Mouse (Mus musculus) megakaryocyte progenitor cell, adult 5-6 weeks (primary cell): ENCODE results near the gene Ip6k2. TPM values are rescaled to one million over a fixed set of nuclear protein-coding genes. Genes with fewer than 3 reads are reported as not detected.

Experiments used
- ATAC-seq: replicated peaks from 2 replicates; pipeline ENCODE4 v1.8.0; 2016; ENCODE audit warnings: mild to moderate bottlenecking, moderate TSS enrichment, inconsistent platforms; ENCODE audit not compliant: poor library complexity
- total RNA-seq, 2 experiments: library from RNA; stranded (forward) in 1 of 2; stranded (reverse) in 1 of 2; fragments of 157-497, 149-512 nt in 1 of 2; fragments of 200-1000 nt in 1 of 2; gene quantifications; 2 replicates each; pipeline versions ENCODE4 v1.2.3 to v1.2.4; 2015 to 2017

Gene Ip6k2
- total RNA-seq (2015) (12.9 and 21.1 TPM in 2 replicates), total RNA-seq (2017) (40.9 and 50.6 TPM in 2 replicates)

- ATAC-seq = peak; percentile 99
These were observed at the start of gene Ip6k2 for GRCm38 (mm10) chr9:108783548-108784463. Gene Ip6k2 (plus strand): TSS chr9:108783796.

GRCm38 (mm10) chr9:108734626-108735025 is 49.0 kb upstream of the Ip6k2 start:
- no peak for ATAC-seq

DNA sequence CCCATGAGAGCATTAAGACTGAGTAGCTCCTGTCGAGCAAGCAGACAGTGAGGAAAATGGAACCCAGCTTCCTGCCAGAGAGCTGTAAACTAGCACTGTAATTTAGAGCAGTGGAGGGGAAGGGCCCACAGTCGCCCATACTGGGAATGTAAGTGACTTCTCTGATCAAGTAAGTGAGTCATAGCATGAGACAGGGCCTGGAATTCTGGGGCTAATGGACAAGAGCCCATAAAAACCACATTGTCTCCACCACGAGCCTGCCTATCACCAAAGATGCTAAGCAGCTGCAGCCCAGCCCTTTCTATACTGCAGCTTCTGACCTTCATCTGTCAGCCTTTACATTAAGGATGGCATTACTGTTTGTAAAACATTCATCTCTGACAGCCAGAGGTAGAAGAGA is 44.4 kb upstream of the Ip6k2 start:
- ATAC-seq = no peak

DNA sequence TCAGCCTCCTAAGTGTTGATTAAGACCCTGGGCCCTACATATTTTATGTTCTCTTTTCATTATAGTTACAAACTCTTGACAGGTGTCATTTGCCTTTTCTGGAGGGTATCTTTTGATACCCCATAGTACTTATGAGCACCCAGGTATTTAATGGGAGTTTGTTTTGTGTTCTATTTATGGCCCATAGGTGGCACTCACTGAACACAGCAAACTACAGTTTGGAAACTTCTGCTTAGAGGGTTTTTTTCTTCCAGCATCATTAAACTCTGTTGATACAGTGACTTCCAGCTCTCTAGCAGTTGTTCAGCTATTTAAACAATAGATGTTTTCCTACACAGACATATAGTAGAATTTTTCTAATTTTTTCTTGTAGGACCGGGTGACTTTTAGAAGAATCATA is 43.5 kb upstream of the Ip6k2 start:
- ATAC-seq = 0 out of 2 replicates have a peak, but pooled peaks have one; percentile 44

GRCm38 (mm10) chr9:108742048-108742447 is 41.5 kb upstream of the Ip6k2 start:
- ATAC-seq = no peak

GRCm38 (mm10) chr9:108746876-108747499 is 36.6 kb upstream of the Ip6k2 start:
- no peak for ATAC-seq

GRCm38 (mm10) chr9:108747694-108748093 is 35.9 kb upstream of the Ip6k2 start:
- ATAC-seq = no peak

GRCm38 (mm10) chr9:108748600-108749183 is 34.9 kb upstream of the Ip6k2 start:
- no peak for ATAC-seq

DNA sequence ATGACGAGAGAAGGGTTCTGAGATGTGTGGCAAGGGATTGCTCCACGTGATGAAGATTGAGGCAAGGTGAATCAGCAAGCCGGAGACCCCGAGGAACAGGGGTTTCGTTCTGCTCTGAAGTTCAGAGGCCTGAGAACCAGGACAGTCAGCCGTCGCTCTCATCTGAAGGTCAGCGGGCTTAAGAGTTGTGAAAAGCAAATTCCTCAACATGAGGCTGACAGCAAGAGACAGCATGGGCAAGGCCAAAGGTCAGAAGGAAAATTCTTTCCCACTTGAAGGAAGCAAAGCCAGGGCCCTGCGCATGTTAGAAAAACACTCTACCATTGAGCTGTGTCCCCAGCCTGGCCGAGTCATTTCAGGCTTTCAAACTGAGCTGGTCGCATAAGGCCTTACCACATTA is 33.0 kb upstream of the Ip6k2 start:
- no peak for ATAC-seq

DNA sequence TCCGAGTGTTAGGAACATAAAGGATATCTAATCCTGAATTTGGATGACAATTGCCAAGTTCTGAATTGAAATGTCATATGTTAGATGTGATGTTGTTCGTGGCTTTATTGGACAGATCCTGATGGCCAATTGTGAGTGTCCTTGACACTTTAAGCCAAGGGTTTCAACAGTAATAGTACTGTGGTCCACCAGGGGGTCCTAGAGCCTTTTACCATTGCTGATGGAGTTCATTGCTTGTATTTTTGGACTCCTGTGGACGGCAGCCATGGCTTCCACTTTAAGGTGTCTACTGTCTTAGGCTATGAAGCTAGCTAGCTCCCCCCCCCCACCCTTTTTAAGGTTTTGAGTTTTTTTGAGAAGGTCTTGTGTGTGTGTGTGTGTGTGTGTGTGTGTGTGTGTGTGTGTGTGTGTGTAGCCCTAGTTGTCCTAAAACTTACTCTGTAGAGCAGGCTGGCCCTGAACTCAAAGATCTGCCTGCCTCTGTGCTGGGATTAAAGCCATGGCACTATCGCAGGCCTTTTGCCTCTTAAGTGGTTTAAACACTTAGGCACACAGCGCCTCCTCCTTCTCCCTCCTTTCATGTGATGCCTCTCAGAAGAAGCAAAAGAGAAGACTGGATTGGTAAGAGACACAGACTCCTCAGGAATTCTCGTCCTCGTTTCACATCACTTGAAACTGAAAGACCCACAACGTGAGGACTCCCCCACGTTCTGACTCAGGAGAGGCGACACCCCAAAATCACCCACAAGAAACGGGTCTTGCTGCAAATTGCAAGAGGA is 31.3 kb upstream of the Ip6k2 start:
- no peak for ATAC-seq

GRCm38 (mm10) chr9:108753326-108753725 is 30.3 kb upstream of the Ip6k2 start:
- ATAC-seq = peak; percentile 76

DNA sequence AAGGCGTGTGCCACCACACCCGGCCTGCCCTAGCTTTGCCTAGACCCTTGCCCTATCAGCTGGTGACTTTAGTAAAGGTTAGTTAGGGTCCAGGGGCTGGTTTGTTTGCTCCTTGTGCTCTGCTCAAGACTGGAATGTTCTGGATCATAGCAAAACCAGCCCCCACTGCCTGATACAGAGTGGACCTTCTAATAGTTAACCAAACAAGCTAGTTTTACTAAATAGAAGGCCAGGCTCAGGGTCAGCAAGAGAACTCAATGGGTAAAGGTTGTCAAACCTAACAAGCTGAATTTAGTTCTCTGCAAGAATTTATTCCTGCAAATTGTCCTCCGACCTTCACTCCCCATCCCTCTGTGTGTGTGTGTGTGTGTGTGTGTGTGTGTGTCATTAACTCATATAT is 29.6 kb upstream of the Ip6k2 start:
- ATAC-seq = no peak

- no peak for ATAC-seq
These were observed 29.2 kb upstream of the Ip6k2 start for GRCm38 (mm10) chr9:108754423-108754822.

GRCm38 (mm10) chr9:108757406-108757805 is 26.2 kb upstream of the Ip6k2 start:
- no peak for ATAC-seq

DNA sequence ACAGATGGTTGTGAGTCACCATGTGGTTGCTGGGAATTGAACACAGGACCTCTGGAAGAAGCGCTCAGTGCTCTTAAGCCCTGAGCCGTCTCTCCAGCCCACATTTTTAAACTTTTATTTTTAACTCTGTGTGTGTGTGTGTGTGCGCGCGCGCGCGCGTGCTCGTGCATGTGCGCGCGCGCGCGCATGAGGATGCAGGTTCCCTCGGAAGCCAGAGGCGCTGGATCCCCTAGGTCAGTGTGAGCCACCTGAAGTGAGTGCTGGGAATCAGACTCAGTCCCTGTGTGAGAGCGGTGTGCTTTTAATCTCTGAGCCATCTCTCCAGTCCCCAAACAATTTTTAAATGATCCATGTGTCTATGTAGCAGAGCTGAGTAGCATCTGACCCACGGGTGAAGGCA is 24.5 kb upstream of the Ip6k2 start:
- no peak for ATAC-seq

DNA sequence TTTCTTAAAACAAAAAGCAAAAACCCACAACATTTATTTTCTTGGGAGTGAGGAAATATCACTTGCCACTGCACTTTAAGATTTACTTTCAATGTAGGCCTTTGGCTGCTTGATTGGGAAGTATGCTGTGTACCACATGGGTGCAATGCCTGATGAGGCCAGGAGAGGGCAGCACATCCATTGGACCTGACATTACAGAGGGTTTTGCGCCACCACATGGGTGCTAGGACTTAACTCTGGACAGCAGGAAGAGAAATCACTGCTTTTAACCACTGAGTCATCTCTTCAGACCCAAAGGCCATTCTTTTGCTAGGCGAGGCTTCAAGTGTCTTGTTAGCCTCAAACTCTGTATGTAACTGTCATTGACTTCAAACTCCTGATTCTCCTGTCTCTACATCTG is 23.8 kb upstream of the Ip6k2 start:
- peak; percentile 97 for ATAC-seq

DNA sequence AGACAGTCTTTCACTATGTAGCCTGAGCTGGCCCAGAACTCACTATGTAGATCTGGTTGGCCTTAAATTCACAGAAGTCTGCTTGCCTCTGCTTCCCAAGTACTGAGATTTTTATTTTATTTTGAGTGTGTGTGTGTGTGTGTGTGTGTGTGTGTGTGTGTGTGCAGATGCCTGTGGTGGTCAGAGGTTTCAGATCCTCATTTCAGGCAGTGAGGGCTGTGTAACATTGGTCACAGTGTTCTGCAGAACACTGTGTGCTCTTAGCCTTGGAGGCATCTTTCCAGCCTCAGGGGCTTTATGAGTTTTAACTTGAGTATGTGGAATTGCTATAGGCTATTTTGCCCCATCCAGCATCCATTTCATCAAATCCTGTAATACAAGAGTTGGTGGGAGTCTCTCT is 22.0 kb upstream of the Ip6k2 start:
- ATAC-seq = peak; percentile 74

GRCm38 (mm10) chr9:108764971-108765370 is 18.6 kb upstream of the Ip6k2 start:
- ATAC-seq = no peak

GRCm38 (mm10) chr9:108776614-108777013 is 7.0 kb upstream of the Ip6k2 start:
- ATAC-seq = peak; percentile 29; the same call in 1 of the 2 replicates

DNA sequence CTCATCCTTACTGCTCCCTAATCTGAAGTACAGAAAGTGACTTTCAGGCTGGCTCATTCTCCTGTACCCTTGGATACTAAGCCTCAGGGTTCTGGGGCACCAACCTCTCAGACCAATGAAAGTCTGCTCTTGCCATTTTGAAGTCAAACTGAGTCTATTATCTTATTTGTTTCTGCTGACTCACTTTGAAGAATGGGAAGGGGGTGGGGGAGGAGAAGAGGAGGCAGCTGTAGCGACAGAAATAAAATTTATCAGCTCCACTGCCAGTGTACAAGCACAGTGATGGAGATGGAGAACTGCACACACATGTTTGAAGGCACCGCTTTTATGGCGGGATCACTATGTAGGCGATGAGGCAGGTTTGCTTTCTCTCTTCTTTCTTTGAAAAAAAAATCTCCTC is 6.3 kb upstream of the Ip6k2 start:
- ATAC-seq = peak; percentile 34; the same call in 1 of the 2 replicates

GRCm38 (mm10) chr9:108780959-108781358 is 2.6 kb upstream of the Ip6k2 start:
- no peak for ATAC-seq
